Mouse (Mus musculus) CD4-positive, CD25-positive, alpha-beta regulatory T cell, adult 2 months (primary cell): ENCODE results near the gene Ccdc9b.

Source experiments
- DNase-seq: peaks from one replicate; pipeline ENCODE4 v3.0.0-alpha.2; 2012; ENCODE audit warnings: low read depth, low spot score

The Ccdc9b gene

GRCm38 (mm10) chr2:118778418-118778817 lies 16.0 kb upstream of the Ccdc9b start:
- DNase-seq = no peak

- DNase-seq = no peak
Measured at GRCm38 (mm10) chr2:118776295-118776694, 13.8 kb upstream of the Ccdc9b start.

- DNase-seq = no peak
Measured at GRCm38 (mm10) chr2:118775846-118776245, 13.4 kb upstream of the Ccdc9b start.

- no peak for DNase-seq
Measured at GRCm38 (mm10) chr2:118775396-118775795, 12.9 kb upstream of the Ccdc9b start.

GRCm38 (mm10) chr2:118774536-118774935 lies 12.1 kb upstream of the Ccdc9b start:
- no peak for DNase-seq

GRCm38 (mm10) chr2:118772158-118772874 lies 9.9 kb upstream of the Ccdc9b start, which contains the start of gene Phgr1:
Phgr1 (plus strand) TSS chr2:118772769.
- no peak for DNase-seq

- no peak for DNase-seq
Measured at GRCm38 (mm10) chr2:118766041-118767033, 3.9 kb upstream of the Ccdc9b start.

- DNase-seq = no peak
Measured at GRCm38 (mm10) chr2:118764875-118765274, 2.4 kb upstream of the Ccdc9b start.

- DNase-seq = peak; percentile 71
Measured at GRCm38 (mm10) chr2:118764094-118764831, 1.8 kb upstream of the Ccdc9b start.

- DNase-seq = no peak
Measured at GRCm38 (mm10) chr2:118763469-118763868, 1.0 kb upstream of the Ccdc9b start.

- DNase-seq = no peak
Measured at GRCm38 (mm10) chr2:118762784-118763148, 305 bp upstream of the Ccdc9b start.

GRCm38 (mm10) chr2:118761358-118761757 lies 1.1 kb downstream of the Ccdc9b start:
- no peak for DNase-seq

- no peak for DNase-seq
Measured at GRCm38 (mm10) chr2:118760311-118761025, 2.0 kb downstream of the Ccdc9b start.

GRCm38 (mm10) chr2:118759828-118760227 lies 2.6 kb downstream of the Ccdc9b start:
- DNase-seq = peak; percentile 88

GRCm38 (mm10) chr2:118756103-118756502 lies 6.4 kb downstream of the Ccdc9b start:
- DNase-seq = no peak

GRCm38 (mm10) chr2:118755407-118755806 lies 7.1 kb downstream of the Ccdc9b start:
- DNase-seq = no peak

GRCm38 (mm10) chr2:118754143-118754542 lies 8.3 kb downstream of the Ccdc9b start:
- no peak for DNase-seq

- DNase-seq = no peak
Measured at GRCm38 (mm10) chr2:118752792-118753108, 9.7 kb downstream of the Ccdc9b start.

GRCm38 (mm10) chr2:118751896-118752791 lies 10.3 kb downstream of the Ccdc9b start:
- no peak for DNase-seq

GRCm38 (mm10) chr2:118750476-118750875 lies 12.0 kb downstream of the Ccdc9b start:
- no peak for DNase-seq
